Mouse (Mus musculus) layer of hippocampus, adult 2 months (tissue): ENCODE measurements around the gene Mga. TPM values are rescaled to one million over a fixed set of nuclear protein-coding genes. Genes with fewer than 3 reads are reported as not detected.

Source experiments
- DNase-seq, 2 experiments: peaks; one replicate each; pipeline ENCODE4 v3.0.0; 2022; ENCODE audit warnings: low spot score in 2 of 2
- H3K27ac ChIP-seq: fragments of 200-600 bp; 2 replicates; pipeline ENCODE4 v1.8.1; 2022
- H3K4me3 ChIP-seq: fragments of 200-600 bp; 2 replicates; pipeline ENCODE4 v1.8.1; 2022; ENCODE audit warnings: mild to moderate bottlenecking
- CTCF ChIP-seq: fragments of 200-600 bp; conservative IDR thresholded peaks from 2 replicates; pipeline ENCODE4 v1.8.1; 2022; ENCODE audit warnings: antibody characterized with exemption, mild to moderate bottlenecking, moderate library complexity
- total RNA-seq, 2 experiments: library from RNA; stranded (reverse); gene quantifications; 2 replicates each; pipeline ENCODE4 v1.2.3; 2021

Gene Mga
- total RNA-seq, 2 experiments from 2014 or later, result 66.6 to 72.7 TPM

- peak; percentile 35; the same call in 1 of the 2 replicates for TF ChIP-seq CTCF
- H3K27ac ChIP-seq, result no peak overlapping the region
- DNase-seq, result no peak
- no peak overlapping the region for H3K4me3 ChIP-seq
Measured at GRCm38 (mm10) chr2:119917631-119918369, 20.8 kb downstream of the Mga start.

DNA sequence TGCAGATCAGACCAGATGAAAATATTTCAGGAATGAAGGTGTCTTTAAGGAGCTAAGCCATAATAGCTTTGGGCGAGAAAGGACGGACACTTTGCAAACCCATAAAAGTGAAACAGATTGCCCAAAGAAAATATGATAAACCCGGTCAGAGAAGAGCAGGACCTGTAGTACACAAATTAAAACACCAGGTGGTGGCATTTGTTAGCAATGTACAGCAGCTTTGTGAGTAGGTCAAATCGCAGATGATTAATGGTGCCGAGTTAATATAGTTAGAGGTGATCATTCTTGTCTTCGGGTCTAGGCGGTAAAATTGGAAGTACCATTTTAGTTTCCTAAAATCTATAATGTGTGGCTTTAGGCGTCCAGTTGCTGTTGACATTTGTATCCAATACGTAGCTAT is 73.5 kb downstream of the Mga start:
- no peak overlapping the region for H3K4me3 ChIP-seq
- TF ChIP-seq CTCF, result peak; percentile 85
- DNase-seq, result peak in 1 of 2 experiments; percentile 43
- no peak overlapping the region for H3K27ac ChIP-seq

DNA sequence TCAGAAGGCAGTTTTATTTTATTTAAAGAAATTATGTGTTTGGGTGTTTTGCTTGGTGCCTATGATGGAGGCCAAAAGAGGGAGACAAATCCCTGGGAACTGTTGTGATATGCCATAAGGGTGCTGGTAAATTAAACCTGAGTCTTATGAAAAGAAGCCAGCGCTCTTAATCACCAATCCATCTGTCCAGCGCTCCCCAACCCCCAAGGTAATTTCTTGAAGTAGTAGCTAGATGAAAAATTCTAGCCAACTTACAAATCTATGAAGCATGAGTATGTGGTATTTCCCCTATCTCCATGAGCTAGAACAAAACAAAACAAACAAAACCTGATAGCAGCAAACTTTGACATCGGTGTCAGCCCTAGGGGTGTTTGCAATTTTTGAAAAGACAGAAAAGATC is 74.3 kb downstream of the Mga start:
- H3K27ac ChIP-seq, result peak overlapping the region; percentile 24; the same call in 1 of the 2 replicates

GRCm38 (mm10) chr2:119971837-119972536 is 75.0 kb downstream of the Mga start:
- DNase-seq, result peak; percentile 94 to 96
- Histone ChIP-seq H3K27ac (peak overlapping the region; percentile 91), H3K4me3 (peak overlapping the region; percentile 64)
- TF ChIP-seq CTCF, result peak; percentile 67

More for the DNA sequence above, 74.3 kb downstream of the Mga start:
- no peak for DNase-seq
- TF ChIP-seq CTCF, result no peak
- no peak overlapping the region for H3K4me3 ChIP-seq

DNA sequence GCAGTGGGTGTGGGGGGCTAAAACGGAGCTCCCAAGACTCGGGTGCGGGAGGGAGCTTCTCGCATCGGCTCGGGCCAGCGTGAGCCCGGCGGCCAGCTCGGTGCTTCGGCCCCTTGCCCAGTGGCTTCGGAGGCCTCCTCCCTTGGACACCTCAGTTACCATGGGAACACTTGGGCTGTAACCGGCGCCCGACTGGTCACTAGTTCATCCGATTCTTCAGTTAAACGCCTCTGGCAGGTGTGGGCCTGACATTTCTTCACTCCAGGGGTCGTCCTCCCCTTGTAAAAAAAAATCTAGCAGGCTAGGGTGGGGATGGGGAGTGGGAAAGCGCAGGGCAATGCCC is 75.5 kb downstream of the Mga start, which contains the start of gene Mapkbp1:
Gene Mapkbp1 (plus strand): TSS at position 163 of the 343 bp plus-strand sequence.
- TF ChIP-seq CTCF, result no peak
- no peak for DNase-seq
- Histone ChIP-seq H3K4me3 (peak within 1 kb of the TSS; percentile 64), H3K27ac (peak within 1 kb of the TSS; percentile 91)

DNA sequence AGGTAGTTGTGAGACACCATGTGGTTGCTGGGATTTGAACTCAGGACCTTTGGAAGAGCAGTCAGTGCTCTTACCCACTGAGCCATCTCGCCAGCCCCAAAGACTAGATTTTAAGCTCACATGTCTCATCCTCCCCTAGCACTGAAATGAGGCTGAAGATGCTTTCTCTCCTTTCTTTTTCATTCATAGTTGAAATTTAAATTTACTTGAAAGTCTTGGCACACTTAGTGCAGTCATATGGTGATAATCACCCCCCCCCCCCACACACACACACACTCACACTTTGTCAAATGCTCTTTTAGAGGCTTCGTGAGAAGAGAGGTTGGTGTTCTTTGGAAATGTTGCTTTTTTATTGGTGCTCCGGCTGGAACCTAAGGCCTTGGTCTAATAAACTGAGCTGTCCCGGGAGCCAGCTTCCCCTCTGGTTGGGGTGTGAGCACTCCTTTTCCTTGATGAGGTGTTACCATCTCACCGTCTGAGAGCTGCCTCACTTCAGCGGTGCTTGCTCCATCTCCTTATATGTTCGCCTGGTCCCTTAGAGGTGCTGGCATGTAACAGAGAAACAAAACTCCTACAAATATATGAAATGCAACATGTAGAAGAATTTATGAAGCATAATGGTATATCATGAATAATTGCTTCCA is 83.4 kb downstream of the Mga start:
- Histone ChIP-seq H3K27ac (no peak overlapping the region), H3K4me3 (no peak overlapping the region)
- no peak for TF ChIP-seq CTCF
- no peak for DNase-seq

GRCm38 (mm10) chr2:119981631-119982030 is 84.6 kb downstream of the Mga start:
- no peak overlapping the region for H3K27ac ChIP-seq
- no peak for TF ChIP-seq CTCF
- no peak for DNase-seq
- no peak overlapping the region for H3K4me3 ChIP-seq

DNA sequence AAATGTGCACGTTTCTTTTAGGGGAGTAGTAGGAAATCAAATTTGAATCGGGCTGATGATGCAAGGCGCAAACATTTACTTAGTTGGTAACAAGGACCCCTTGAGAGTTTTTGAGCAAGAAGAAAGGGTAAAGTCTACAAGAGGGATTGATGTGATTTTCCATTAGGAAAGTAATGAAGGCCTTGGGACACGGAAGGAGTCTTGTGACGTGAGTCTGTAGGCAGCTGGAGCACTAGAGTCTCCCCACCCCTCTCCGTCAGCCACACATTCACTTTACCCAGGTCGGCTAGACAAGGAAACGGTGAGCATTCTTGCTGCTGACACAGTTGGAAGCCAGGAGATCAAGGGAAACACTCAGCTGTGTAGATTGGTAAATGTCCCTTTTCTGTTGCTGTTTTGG is 88.8 kb downstream of the Mga start:
- no peak overlapping the region for H3K4me3 ChIP-seq
- TF ChIP-seq CTCF, result no peak
- no peak overlapping the region for H3K27ac ChIP-seq
- no peak for DNase-seq

- H3K27ac ChIP-seq, result no peak overlapping the region
- no peak for DNase-seq
- no peak overlapping the region for H3K4me3 ChIP-seq
- no peak for TF ChIP-seq CTCF
Measured at GRCm38 (mm10) chr2:119986369-119986768, 89.3 kb downstream of the Mga start.

GRCm38 (mm10) chr2:119987441-119987840 is 90.4 kb downstream of the Mga start:
- TF ChIP-seq CTCF, result no peak
- no peak for DNase-seq
- Histone ChIP-seq H3K4me3 (no peak overlapping the region), H3K27ac (no peak overlapping the region)

DNA sequence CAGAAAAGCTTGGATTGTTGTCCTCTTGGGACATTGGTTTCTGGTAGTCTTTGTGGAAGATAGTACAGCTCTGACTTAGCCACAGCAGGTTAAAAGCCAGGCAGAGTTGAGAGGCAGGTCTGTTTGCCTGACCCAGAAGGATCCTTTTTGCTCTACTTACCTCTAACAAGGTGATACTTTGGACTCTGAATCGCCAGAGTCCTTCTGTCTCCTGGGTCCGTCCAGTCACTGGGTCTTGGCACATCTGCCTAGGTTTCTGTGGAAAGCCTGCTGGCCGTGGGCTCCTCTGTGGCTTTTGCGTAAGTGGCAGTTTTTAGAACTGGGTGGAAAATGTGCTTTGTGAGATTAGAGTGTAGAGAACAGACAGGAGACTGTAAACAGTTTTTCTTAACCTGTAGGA is 91.9 kb downstream of the Mga start:
- Histone ChIP-seq H3K4me3 (no peak overlapping the region), H3K27ac (no peak overlapping the region)
- TF ChIP-seq CTCF, result no peak
- DNase-seq, result no peak

- no peak for TF ChIP-seq CTCF
- no peak overlapping the region for H3K27ac ChIP-seq
- no peak overlapping the region for H3K4me3 ChIP-seq
- no peak for DNase-seq
Measured at GRCm38 (mm10) chr2:119990881-119991280, 93.9 kb downstream of the Mga start.

- DNase-seq, result no peak
- Histone ChIP-seq H3K27ac (no peak overlapping the region), H3K4me3 (no peak overlapping the region)
- no peak for TF ChIP-seq CTCF
Measured at GRCm38 (mm10) chr2:119992349-119992748, 95.3 kb downstream of the Mga start.
